Mouse (Mus musculus): ENCODE data around the gene Lif. TPM values are rescaled to one million over a fixed set of nuclear protein-coding genes. Genes with fewer than 3 reads are reported as not detected.

The Lif gene
- under 1 TPM; 0.26 to 0.43 TPM for total RNA-seq (2021)
- long read RNA-seq, experiment 1, result 0 reads
- long read RNA-seq, experiment 2, partial matches to known transcripts, result 0 of 1 reads
- long read RNA-seq, experiment 2, other reads (novel, unspliced or antisense), result 1 of 1 reads

DNA sequence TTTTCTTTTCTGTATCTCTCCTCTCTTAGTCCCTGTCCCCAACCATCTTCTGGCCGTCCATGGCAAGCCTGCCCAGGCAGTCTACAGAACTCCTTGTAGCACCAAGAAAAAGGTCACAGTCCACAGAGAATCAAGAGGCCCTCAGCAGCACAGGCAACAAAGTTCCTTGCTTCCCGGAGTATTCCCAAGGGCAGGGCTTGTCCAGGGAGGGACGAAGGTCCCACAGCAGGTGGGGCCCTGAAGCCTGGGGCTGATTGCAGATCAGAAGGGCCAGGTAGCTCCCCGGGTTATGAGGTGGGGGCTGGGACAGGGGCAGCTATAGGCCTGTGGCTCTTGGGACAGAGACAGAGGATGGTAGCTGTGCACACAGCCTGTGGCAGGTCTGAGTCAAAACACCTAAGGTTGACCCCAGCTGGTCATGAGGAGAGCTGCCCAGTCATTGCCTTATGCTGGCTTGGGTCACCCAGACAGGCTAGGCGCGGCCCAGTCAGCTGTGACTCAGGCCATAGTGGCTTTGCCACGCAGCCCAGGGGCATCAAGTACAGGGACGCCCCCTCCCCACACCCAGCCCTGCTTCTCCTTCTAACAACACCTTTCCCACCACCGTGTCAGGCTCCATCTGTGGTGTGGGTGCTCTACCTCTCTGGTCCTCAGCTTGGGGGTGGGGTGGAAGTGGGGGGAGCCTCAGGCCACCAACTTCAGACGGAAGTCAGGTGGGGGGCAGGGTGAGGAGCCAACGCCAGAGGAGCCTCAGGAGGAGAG is at the start of gene Lif:
TSS of gene Lif (plus strand) at position 712 of the 762 bp plus-strand sequence.
- DNase-seq, result no peak

DNA sequence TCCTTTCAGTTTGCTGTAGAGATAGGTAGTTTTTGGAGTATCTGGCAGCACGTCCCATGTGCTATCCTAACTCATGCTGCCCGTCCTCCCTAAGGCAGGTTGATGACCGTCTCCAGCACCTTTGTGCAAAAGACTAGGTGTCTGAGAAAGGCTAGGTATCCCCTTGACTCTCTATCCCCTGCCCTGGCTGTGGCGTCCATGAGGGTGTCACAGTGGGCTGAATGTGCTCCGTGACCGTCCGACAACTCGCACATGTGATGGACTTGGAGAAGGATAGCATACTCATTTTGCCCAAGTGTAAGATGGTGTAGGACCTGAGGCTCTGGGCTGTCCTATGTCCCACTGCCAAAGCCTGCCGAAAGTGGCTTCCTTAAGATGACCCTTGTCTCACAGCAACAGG is 49.7 kb upstream of the Lif start:
- no peak for DNase-seq

DNA sequence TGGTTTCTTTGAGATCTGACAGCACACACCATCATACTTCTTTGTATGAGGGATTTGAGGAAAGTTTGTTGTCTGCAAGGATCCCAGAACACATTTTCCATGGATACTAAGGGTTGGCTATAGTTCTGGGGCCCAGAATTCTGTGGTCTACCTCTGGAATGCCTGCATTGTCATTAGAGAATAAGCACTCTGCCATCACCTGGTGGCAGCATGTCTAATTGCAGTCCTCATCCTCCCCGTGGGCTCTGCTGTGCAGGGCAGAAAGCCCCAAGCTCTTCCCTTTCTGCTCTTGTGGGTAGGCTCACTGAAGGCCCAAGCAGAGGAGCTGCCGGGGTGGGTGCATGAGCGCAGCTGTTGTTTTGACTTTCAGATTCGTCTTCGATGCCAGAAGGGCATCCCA is 47.8 kb upstream of the Lif start:
- no peak for DNase-seq

DNA sequence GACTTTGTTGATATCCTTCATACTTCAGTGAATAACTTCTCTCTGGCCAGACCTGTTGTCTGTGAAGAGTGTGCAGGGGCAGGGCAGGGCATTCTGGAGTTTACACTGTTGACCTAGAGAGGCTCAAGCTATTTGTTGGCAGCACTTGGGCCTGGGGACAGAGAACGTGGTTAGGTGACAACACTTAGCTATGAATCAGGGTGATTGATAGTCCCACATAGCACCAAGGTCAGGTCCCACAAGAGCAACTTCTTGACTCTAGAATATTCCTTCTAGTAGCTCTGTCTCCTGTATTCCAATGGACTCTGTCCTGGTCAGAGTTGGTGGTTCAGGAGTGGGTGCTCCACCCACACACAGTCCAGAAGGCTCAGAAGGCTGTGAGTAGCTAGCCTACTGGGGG is 46.6 kb upstream of the Lif start:
- no peak for DNase-seq

DNA sequence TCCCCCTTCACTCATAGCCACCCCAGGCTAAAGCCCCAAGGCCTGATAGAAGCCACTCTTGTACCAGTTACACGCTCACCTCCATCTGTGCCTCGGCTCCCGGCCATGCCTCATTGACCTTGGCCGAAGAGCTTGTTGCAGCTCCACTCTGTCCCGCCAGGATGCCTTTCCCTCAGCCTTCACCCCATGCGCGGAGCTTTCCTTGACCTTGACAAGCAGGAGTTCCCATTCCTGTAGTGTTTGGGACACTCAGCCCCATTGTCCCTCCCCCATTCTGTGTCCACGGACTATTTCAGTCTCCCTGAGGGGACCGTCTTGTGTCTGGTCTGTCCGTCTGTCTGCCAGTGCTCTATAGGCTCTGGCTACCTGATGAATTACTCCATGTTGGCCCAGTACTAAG is 44.2 kb upstream of the Lif start:
- no peak for DNase-seq

DNA sequence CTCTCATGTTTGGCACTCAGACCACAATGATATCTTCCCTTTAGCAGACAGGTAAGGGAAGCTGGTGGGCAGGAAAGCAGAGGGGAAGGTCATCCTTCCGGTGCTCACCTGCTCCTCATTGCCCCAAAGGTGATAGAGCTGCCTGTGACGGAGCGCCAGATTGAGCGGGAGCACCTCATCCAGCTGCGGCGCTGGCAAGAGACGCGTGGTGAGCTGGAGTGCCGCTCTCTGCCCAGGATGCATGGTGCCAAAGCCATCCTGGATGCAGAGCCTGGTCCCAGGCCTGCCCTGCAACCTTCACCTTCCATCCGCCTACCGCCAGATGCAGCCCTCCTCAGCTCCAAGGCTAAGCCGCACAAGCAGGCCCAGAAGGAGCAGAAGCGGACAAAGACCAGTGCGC is 42.8 kb upstream of the Lif start:
- no peak for DNase-seq

DNA sequence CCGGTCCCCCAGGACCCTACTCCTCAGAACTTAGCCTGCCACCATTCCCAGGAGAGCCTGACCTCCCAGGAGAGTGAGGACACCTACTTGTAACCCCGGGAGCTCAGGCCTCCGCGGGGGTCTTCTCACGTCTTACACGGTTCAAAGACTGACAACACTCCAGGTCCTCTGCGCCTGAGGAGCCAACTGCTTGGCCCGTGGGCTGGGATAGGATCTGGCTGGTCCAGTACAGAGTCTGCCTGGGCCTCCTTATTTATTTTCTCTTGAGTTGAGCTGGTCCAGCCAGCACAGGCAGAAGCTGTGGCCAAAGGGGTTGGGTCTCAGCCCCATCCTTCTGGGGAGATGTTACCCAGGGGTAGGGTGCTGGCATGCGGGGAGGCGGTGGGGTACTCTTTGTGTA is 42.3 kb upstream of the Lif start:
- no peak for DNase-seq

DNA sequence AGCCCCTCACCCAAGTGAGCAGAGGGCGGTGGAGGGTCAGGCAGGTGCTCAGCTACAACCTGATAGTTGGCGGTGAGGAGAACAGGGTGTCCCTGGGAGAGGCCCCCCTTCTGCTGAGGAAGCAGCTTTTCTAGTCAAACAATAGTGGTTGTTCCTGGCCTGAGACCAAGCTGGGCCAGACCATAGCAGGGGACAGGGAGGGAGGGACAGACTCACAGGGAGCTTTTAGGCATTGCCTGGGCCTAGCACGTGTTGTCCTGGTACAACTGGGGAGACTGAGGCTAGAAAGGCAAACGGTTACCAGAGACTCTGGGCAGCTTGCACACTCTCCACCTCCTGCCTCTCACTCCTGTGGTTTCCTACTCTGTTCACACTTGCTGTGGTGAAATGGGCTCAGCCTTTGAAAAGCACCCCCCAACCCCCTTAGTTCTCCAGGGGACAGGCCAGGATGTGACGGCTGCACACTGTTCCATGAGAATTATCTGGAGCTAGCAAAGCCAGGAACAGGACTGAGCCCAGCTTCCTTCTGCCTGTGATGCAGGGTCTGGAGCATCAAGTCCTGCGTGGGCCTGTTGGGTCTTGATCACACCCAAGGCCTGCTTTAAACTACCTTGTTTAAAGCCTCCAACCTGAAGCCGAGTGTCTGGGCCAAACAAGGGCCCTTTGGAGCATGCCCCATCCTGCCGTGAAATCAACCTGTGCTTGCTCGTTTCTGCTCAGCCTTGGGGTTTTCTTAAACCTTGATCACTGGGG is 40.9 kb upstream of the Lif start:
- DNase-seq, result peak; percentile 68

DNA sequence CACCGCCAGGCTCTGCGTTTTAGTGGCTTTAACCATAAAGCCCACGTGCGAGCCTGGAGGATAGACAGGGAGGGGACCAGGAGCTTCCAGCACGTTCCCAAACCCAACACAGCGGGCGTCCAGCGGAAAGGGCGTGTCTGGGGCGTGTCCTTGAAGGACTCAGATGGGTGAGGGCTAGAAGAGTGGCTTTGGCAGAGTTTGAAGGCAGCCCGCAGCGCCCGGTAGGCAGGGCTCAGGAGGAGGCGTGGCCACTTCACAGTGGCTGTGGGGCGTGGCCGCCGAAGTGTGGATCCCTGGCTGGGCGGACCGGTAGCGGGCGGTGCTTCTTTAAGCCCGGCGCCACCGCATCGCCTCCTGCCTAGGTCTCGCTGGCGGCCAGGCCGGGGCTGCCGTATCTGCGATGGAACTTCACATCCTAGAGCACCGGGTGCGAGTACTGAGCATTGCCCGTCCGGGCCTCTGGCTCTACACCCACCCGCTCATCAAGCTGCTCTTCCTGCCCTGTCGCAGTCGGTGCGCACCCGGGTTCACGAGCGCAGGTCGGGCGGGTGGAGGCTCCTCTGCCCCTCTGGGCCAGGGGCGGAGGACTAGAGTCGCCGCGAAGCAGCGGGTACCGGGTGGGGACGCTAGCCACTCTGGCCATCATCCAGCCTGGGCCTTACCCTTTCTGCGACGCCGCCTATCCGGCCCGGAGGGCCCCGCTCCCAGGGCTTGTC is 39.3 kb upstream of the Lif start, which contains the start of gene Castor1:
TSS of gene Castor1 (plus strand) at position 312 of the 716 bp plus-strand sequence.
- DNase-seq, result peak; percentile 92

DNA sequence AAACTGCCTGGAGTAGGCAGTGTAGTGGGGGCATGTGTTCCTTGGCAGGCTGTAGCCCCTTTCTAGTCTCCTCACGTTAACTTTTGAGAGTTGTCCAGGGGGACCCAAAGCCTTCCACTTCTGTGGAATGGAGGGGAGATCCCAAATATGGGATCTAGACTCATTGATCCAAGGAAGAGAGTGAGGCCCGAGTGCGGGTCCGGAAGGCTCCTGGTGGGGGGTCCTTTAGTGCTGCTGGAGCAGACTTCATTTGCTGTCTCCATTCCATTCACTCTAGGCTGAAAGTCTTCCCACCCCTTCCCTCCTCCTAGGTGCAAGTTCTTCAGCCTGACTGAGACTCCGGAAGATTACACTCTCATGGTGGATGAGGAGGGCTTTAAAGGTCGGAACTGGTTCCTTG is 38.7 kb upstream of the Lif start:
- DNase-seq, result no peak

DNA sequence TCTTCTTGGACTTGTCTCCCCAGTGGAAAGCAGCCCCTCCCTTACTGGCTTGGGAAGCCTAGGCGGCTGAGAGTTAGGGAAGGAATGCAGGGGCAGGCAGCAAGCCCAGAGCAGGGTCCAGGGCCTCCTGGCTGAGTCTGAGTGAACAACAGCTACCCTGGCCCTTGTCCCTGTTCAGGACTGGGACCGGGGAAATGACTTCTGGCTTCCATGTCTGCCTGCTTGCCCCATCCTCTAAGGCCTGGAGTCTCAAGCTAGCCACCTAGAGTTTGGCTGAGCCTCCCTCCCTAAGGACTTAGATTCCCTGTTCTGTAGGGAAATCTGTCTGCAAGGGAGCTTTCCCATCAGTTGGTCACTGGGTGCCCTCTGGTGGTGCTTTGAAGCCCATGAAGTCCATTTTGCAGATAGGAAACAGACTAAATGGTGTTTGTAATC is 38.0 kb upstream of the Lif start:
- DNase-seq, result peak; percentile 81

DNA sequence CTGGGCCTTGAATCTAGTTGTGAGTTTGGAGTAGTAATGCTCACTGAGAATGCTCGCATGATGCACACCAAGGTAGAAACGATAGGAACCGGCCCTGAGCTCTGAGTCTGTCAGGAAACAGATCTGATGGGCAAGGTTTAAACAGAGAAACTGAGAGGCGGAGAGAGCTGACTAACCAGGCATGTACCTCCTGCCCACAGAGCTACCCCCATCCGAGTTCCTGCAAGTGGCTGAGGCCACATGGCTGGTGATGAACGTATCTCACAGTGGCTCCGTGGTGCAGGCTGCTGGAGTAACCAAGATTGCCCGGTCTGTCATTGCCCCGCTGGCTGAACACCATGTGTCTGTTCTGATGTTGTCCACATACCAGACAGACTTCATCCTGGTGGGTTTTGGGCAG is 37.4 kb upstream of the Lif start:
- no peak for DNase-seq

DNA sequence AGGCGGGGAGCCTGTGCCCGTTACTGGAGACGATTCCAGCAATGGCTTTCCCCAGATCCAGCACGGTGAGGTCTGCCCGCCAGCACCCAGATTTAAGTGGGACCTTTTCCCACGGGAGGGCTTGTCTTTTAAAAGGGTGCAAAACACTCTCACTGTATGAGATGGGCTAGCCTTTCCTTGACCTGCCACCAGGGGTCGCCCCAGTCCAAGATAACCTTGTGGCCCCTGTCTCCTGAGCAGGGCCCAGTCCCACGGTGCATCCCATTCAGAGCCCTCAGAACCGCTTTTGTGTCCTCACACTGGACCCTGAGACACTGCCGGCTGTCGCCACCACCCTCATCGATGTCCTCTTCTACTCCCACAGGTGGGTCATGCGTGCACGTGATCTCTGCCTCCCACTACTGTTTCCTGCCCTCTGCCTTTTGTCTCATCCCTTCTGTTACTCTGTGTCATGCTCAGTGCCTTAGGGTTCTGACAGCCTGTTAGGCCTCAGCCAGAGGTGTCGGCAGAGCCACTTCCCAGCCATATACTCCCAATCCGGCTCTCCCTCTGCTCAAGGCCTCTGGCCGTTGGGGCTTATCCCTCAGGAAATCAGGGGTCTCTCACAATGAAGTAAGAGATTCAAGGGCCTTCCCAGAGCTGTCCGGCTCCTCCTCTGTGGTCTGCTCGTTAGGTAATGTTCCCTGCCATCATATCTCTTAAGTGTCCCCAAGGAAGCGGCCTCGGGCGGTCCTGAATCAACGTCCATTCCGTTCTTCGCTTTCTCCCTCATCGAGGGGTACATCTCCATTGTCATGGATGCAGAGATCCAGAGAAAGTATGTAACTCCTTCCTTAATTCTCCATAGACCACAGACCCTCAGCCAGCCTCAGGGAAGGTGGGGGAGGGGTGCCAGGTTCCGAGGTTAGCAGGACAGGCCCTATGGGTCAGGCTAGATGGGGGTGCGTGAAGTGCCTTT is 36.6 kb upstream of the Lif start:
- peak; percentile 66 for DNase-seq

DNA sequence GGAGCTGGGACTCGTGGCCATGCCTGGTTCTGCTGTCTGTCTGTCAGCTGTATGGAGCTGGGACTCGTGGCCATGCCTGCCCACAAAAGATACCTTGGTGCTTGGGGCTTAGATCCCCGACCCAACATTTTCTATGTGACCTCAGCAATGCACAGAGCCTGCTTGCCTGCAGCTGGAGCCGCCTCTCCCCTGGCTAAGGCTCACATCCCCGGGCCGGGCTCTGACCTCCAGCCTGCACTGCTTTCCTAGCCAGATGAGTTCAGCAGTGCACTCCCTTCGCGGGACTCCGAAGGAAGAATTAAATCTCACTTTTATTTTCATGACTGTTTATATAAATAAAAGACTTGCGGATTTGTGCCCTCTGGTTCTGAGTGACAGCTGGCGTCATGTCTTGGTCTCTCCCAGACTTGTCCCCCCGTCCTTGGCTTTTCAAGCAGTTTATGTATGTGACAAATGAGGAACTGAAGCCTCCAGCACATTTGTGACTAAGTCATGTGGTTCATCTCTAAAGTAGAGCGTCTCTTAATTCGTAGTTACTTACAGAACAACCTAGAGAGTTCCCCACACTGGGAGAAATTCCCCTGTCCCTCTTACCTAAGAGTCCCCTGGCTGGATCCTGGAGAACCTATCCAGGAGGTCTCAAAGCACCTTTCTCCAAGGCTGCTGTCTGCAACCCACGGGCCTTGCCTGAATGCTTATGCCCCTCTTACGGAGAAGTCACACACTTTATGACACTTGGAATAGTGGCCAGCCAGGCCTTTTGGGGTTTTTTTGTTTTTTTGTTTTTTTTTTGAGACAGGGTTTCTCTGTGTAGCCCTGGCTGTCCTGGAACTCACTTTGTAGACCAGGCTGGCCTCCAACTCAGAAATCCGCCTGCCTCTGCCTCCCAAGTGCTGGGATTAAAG is 35.1 kb upstream of the Lif start:
- no peak for DNase-seq

DNA sequence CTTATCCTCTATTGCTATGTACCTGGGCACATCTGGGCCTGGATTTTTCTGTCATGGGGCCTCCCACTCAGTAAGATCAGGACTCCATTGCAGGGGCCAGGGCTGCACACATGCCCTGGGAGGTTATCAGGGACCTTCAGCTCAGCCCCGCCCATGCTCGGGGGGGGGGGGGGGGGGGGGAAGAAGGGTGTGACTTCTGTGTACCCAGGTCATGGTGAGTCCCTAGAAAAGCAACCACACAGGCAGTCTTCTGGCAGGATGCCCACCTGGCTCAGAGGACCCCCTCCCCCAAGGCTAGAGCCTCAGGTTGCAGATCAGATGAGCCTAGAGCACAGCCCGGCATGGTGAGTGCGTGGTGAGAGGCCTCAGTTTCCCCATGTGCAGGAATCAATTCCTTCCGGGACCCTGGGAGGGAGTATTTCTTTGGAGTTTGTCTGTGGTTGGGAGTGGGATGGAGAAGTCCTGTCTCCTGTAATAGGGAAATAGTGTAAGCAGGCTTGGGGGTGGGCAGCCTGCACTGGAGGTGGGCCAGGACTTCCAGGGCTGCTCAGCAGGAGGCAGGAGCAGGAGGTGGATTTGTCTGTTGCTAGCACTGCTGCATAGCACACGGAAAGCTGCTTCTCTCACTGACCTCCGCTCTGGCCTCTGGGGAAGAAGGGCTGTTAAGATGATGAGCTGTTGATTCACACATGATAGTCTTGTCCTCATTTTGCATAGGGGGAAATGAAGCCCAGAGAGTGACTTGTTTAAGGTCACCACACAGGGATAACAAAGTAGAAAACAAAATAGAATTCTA is 33.8 kb upstream of the Lif start:
- DNase-seq, result no peak

DNA sequence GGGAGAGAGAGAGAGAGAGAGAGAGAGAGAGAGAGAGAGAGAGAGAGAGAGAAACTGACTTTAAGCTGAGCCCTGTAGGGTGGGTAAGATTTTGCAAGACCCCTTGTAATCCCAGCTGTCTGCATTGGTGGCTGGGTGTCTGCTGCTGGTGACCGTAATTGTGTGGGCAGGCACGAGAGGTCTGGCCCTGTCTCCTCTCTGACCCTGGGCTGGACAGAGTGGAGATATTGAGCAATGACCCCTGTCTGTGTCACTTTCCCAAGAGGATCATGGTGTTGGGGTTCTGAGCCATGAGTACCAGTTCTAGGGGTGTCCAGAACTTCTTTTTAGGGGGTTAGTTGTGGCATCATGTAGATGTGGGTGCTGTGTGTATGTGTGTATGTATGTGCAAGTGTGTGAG is 33.1 kb upstream of the Lif start:
- DNase-seq, result no peak

DNA sequence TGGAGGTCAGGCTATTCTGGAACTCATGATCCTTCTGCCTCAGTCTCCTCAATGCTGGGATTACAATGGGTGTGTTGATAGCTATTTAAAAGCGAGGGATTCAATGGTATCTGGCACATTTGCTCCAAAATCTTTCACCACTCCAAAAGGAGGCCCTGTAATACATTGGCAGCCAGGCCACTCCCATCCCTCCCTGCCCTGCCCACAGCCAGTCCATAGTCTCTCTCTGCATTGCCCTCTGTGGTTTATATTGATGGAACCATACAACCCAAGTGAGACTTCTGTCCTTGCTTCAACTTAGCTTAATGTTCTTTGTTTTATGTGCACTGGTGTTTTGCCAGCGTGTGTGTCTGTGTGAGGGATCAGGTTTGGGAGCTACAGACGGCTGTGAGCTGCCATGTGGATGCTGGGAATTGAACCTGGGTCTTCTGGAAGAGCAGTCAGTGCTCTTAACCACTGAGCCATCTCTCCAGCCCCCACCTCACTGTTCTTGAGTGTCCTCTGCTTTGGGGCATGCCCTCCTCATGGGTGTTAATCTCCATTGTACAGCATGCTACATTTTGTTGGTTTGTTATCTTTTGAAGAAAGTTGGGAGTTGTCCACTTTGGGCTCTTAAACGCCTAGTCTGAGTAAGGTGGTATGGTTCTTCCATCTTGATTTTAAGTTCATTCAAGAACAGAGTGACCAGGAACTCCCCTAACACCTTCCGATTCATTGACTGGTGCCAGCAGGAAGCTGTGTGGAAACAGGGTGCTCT is 30.6 kb upstream of the Lif start:
- DNase-seq, result no peak

DNA sequence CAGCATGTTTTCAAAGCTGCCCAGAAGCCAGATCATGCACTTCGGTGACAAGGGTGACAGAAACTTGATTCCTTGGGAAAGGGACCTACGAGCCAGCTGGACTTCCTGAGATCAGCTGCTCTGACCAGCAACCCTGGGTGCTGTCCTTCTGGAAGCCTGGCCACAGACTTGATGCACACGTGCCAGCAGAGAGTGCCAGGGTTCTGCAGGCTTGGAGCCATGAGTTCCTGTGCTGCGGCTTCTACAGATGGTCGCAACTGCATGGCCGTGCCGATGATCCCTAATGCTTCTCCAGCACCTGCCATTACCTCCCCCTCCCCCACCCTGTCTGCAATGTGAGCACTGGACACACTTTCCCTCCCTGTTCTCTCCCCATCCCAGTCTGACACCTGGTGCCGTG is 28.9 kb upstream of the Lif start:
- DNase-seq, result peak; percentile 73

DNA sequence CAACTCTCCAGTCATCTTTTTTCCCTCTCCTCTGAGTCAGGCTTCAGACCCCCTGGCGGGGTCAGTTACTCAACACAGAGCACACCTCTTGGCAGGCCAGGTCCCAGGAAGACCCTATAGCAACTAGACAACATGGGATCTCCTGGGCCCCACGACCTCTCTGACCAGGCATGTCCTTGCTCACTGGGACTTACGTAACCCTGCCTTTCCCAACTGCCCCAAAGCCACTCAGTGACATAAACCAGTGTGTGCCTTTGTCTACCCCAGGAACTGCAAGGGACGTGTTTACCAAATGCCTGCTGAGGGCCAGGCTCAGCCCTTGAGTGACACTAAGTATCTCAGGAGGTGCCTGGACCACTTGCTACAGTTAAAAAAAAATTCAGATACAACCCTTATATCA is 27.5 kb upstream of the Lif start:
- DNase-seq, result no peak

Measured in gastrocnemius, postnatal 25 days (tissue).